Mouse (Mus musculus): ENCODE results near the gene Fkbp3.
A peak's percentile ranks its signal among the peaks of the same experiment; 100 is the strongest.
"Not testable (repeated sequence)": the region's sequence is repeated elsewhere in the genome, so short reads cannot be mapped to it uniquely, and the experiment has no call there.

The Fkbp3 gene

DNA sequence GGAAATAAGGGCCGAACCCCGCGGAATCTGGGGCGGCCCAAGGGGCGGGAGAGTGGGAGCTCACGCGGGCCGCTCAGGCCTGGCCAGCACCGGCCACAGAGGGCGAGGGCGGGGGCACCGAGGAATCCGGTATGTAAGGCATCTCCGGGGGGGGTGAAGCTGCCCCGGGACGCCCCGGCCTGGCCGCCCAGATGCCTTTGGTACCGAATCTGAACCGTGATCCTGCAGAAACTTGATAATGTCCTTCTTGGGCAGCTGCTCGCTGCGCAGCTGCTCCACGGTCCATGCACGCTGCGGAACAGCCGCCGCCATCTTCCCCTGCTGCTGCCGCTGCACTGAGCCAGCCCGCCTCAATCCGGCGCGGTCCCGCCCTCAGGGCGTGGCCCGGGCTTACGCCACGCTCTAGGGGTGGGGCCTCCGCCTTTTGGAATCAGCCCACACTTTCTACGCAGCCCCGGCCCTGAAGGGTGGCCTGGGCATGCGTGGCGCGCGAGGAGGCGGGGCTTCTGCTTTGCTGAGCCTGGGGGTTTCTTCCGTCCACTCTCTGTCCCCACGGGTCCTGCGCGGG is at the start of gene Fkbp3:
Fkbp3 (minus strand) TSS at position 397 of the 568 bp plus-strand sequence.
- peak; percentile 98 for DNase-seq

- DNase-seq, result no peak
Observed at GRCm38 (mm10) chr12:65119451-65119850, 45.6 kb upstream of the Fkbp3 start.

DNA sequence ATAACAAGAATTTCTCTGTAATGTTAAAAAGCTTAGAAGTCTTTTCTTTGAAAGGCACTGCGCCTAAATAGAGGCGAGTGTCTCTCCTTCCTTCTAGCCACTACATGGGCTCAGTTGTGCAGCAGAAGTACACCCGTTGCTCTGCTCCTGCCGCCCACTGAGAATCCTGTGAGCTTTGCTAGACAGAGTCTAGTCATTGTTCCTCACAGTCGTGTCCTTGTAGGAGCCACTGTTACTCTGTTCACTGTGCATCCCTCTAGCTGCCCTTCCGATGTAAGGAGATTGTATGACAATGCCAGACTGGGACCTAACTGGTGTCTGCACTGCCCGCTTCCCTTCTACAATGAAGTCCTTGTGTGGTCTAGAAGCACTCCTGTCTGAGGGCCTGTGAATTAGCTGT is 45.2 kb upstream of the Fkbp3 start:
- DNase-seq, result no peak

DNA sequence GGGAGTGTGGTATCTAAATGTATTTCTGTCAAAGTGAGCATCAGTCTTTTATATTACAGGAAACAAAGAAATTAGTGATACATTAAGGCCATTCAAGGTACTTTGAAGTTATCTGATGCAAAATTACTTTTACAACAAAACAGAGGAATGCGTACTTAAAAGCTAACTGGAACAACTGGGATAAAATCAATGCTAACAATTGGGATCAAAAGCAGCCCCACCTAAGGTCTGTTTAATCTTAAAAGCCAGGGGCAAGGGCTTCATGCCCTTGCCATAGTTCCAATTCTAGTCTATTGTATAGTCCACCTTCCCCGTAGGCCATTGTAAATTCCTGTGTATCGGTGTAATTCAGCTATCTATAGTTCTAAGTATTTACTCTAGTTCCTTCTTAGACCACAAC is 41.2 kb upstream of the Fkbp3 start:
- DNase-seq, result not testable (repeated sequence)

GRCm38 (mm10) chr12:65113925-65114324 is 40.1 kb upstream of the Fkbp3 start:
- no peak for DNase-seq

DNA sequence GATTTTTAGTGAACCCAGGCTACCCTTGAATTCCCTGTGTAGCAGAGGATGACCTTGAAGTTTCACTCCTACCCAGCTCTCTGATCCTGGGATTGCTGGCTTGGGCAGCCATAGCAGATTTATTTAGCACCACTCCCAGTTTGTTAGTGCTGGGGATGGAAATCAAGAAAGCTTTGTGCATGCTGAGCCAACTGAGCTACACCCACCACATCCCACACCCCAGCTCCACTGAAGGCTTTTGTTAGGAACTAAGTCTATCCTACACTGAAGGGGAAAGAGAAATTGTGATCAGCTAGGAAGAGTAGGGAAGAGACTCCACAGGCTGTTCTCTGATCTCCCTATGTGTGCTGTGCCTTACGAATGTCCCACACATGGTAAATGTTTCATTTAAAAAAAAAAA is 39.0 kb upstream of the Fkbp3 start:
- DNase-seq, result no peak

- DNase-seq, result no peak
Observed at GRCm38 (mm10) chr12:65111503-65111902, 37.7 kb upstream of the Fkbp3 start.

DNA sequence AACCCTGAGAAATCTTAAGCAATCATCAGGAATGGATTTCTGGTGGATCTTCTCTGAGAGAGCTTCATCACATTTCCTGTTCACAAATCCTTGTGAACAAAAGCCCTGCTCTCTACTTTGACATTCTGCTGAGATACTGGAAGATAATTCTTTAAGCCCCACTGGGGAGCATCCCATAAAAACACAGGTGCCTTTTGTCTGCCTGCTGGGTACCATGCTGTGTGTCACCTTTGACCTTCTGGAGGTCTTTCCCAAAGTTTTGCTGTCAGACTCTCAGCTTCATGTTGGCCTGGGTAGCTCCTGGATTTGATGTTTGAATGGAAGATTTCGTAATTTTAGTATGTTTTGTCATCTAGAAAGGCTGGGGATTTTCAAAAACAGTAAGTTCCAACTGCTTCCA is 34.9 kb upstream of the Fkbp3 start:
- no peak for DNase-seq

GRCm38 (mm10) chr12:65076906-65077305 is 3.1 kb upstream of the Fkbp3 start:
- no peak for DNase-seq

DNA sequence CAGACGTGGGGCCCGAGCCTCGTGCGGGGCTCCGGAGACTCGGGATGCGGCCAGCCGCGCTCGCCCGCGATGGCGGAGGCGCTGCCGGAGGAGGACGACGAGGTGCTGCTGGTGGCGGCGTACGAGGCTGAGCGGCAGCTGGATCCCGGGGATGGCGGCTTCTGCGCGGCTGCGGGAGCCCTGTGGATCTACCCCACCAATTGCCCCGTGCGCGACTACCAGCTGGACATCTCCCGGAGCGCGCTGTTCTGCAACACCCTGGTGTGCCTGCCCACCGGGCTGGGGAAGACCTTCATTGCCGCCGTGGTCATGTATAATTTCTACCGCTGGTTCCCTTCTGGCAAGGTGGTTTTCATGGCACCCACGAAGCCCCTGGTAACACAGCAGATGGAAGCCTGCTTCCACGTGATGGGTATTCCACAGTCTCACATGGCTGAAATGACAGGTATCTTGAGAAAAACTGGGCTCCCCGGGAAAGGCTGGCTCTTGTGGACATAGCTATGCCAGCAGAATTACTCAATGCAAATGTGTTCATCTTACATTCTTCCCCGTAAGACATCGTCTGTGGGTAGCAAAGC is 2.0 kb upstream of the Fkbp3 start:
- DNase-seq, result no peak

DNA sequence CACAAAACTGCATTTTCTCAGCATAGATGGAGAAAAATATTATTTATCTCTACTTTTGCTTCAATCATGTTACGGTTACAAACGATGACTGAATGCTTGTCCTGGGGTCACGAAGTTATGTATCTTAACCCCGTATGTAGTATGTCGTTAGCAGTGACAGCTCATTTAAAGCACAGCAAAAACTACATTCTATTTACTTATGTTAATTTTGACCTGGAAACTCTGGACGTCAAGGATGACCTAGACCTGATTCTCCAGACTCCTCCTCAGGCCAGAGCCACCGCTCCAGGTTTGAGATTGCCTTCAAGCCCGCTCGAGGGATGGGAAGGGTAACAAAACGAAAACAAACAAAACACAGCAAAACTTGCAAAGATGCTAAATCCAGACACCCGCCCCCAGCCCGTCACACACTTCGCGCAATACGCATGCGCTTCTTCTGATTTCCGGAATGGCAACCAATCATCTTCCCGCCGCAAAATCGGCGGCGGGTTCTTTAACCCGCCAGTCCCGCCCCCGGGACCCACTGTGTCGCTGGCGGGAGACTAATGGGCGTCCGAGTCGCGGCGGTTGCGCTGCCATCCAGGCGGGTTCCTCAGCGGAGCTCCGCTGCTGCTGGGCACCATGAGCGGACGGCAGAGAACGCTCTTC is 1.4 kb upstream of the Fkbp3 start, which contains the start of gene Fancm:
Fancm (plus strand) TSS at position 519 of the 648 bp plus-strand sequence.
- DNase-seq, result peak; percentile 88 to 91

DNA sequence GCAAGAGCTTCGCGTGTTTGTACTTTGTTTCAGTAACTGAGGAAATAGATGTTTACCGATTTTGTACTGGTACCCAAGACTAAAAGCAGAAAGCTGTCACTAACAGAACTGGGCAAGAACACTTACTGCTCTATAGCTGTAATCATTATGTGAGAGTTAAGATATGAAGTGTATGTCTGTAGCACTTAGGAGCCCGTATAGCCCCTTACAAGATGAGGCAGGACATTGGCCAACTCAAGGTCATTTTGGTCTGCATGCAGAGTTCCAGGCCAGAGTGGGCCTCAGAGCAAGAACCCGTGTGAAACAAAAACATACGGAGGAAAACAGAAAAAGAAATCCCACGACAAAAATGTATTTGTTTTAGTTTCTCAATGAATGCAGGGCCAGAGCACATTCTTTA is 844 bp upstream of the Fkbp3 start:
- DNase-seq, result no peak

GRCm38 (mm10) chr12:65072911-65073610 is 746 bp downstream of the Fkbp3 start:
- DNase-seq, result no peak

DNA sequence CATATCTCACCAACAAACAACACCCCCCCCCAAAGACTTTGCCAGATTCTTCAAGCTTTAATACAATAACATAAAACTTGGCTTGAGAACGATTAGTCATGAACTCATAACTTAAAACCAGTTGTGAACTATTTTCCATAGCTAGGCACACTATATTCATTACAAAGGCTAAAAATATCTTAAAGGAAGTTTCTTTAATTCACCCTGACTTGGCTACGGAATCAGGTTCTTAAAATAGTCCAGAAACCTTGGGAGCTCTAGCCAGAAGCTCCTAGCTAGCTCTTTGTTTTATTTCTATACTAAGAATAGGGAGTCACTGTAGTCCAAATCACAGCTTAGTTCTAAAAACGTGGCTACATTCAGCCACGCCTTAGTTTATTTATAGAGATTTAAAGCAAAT is 5.4 kb downstream of the Fkbp3 start:
- DNase-seq, result no peak

GRCm38 (mm10) chr12:65066234-65066633 is 7.6 kb downstream of the Fkbp3 start:
- no peak for DNase-seq

GRCm38 (mm10) chr12:65065241-65065640 is 8.6 kb downstream of the Fkbp3 start:
- peak; percentile 9 to 20 for DNase-seq

- no peak for DNase-seq
Observed at GRCm38 (mm10) chr12:65061082-65061481, 12.7 kb downstream of the Fkbp3 start.

DNA sequence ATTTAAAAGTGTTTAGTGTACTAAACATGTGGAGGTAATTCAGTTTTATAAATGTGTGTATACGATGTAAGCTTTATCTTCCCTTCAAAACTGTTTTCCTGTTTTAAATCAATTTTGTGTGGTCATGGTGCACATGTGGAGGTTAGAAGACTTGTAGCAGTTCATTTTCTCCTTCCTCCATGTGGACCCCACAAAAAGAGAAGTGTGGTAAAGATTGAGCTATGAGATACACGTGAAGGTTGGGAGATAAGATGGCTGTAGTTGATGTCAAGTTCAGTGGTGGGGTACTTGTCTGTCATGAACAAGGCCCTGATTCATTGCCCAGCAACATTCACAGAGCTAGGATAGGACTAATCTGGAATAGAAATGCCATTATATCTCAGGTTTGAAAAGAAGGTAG is 15.6 kb downstream of the Fkbp3 start:
- DNase-seq, result no peak

GRCm38 (mm10) chr12:65048799-65049198 is 25.0 kb downstream of the Fkbp3 start:
- no peak for DNase-seq

DNA sequence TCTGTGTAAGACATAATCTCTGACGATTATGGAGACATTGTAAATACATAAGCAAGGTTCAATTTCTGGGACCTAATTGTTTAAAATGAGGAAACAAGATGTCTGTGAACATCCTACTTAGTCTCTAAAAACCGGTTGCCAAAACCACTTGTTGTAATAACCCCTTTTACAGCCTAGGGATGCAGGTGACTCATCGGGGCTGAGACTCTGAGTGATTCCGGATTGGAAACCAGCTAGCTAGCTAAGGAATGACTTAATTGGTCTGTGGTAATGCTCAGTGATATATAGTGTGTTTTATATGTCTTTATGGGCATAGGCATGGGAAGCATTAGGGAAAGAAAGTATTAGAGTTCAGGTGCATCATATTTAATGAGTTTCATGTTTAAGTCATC is 36.3 kb downstream of the Fkbp3 start:
- no peak for DNase-seq

DNA sequence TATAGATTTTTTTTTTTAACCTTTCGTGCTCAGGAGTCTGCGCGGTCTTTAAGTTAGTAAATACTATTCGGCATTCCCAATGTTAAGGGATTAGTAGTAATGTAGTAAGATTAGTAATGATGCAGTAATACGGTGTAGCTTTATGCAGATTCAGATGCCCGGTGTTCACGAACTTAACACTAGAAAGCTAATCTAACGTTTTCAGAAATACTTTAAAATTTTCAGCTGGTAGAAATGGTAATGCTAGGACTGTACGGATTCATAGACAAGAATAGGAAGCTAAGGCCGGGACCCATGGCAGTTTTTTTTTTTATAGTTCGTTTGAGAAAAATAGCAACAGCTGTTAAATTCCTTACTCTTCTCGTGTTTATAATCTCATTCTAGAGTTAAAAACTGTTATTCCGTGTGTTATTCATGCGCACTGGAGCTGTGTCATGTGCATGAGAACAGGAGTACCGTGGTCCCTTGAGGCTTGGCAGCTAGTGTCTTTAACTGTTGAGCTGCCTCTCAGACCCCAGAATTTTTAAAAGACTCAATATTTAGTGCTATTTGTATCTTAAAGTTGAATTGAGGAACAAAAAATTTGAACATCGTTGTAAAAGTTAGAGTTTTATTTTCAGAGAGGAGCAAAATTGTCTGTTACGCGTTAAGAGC is 36.8 kb downstream of the Fkbp3 start:
- DNase-seq, result no peak

DNA sequence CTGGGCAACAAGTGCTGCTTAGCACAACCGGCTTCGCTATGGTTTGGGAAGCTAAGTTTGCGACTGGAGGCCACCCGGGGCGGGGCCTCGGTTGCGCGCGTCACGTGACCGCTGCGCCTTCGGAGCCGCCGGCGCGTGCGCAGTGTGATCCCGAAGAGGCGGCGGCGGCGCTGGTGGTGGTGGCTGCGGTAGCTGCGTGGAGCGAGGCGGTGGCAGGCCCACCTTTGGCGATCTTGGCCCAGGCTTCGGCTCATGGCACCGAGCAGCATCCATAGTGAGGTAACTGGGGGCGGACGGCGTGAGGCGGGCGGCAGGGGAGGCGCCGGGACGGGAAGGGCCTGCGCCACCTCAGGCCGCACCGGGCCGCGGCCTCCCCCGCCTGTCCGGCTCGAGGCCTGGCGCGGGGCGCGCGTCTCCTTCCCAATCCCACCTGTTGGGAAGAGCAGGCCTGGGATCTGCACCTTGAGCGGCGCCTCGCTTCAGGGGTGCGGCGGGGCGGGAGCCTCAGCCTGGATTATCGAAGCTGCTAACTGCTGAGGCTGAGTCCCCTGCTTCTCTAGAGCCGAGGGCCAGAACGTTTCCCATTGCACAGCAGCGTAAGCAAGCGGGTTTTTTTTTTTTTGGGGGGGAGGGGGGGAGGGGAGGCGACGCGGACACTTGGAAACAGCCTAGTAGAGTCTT is 37.5 kb downstream of the Fkbp3 start, which contains the start of gene Prpf39:
Prpf39 (plus strand) TSS at position 144 of the 681 bp plus-strand sequence.
- DNase-seq, result peak; percentile 90 to 92

- no peak for DNase-seq
Observed at GRCm38 (mm10) chr12:65035839-65036189, 38.0 kb downstream of the Fkbp3 start.
